Mouse (Mus musculus) cortical plate, adult 2 months (tissue): ENCODE data around the gene Tenm2.

Source experiments
- CTCF ChIP-seq: fragments of 200-500 bp; IDR thresholded peaks from 2 replicates; pipeline ENCODE4 v1.5.1; 2011; ENCODE audit warnings: mild to moderate bottlenecking, control low read depth, low read length; ENCODE audit not compliant: insufficient read depth; ENCODE audit errors: extremely low read depth
- POLR2A ChIP-seq: fragments of 200-500 bp; IDR thresholded peaks from 2 replicates; pipeline ENCODE4 v1.6.1; 2011; ENCODE audit warnings: mild to moderate bottlenecking, low read length, control low read depth; ENCODE audit not compliant: insufficient read depth; ENCODE audit errors: extremely low read depth

DNA sequence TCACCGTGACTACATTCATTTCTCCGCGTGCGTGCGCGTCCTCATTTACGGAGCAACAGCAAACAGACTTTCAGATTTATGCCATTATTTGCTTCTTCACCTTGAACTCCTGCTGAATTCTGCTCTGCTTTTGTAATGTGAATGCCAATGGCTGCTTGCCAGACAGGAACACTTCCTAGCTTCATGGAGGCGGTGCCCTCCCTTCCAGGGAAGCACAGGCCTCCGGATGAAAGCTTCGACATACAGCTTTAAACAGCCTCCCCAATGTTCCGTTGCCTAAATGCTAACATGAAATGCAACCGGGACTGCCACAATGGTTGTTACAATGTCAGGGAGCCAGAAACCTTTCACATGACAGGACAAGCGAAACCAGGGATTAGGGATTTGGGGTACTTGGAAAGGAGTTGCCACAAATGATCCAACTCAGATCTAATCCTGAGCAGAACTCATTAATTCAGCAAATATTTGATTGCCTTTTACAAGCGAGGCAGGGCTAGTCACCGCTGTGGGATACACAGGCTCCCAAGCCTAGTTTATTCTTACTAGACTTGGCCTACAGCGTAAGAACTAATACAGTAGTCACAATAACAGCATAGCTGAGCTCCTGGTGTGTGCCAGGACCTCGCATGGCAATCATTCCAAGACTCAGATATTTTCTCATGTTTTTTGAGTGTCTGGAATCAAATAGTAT is 970.8 kb downstream of the Tenm2 start:
- TF ChIP-seq POLR2A (no peak), CTCF (no peak)
